Mouse (Mus musculus) retina, adult 2 months (tissue): ENCODE data around the gene Olfr744.
"Not testable (repeated sequence)": the region's sequence is repeated elsewhere in the genome, so short reads cannot be mapped to it uniquely, and the experiment has no call there.

Experiments used
- DNase-seq: peaks from one replicate; pipeline ENCODE4 v3.0.0-alpha.2; 2012; ENCODE audit warnings: low read depth, low spot score

Gene Olfr744

DNA sequence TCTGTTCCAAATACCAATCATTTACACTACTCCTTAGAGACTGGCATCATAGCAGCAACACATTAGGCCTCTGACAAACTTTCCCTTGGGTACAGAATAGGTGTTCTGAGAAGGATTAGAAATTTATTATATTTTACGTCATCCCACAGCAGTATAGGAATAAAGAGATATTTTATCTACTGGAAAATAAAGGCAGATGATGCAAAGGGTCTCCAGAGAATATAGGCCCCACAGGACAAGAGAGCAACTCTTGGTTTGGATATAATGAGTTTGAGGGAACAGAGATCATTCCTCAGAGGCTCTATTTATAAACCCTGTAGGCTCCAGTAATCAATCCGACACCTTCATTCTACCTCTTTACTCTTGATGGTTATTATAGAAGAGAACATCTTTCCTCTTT lies at the start of gene Olfr744:
Gene Olfr744, plus strand, starts transcription at position 301 of the 400 bp plus-strand sequence.
- DNase-seq, result no peak

DNA sequence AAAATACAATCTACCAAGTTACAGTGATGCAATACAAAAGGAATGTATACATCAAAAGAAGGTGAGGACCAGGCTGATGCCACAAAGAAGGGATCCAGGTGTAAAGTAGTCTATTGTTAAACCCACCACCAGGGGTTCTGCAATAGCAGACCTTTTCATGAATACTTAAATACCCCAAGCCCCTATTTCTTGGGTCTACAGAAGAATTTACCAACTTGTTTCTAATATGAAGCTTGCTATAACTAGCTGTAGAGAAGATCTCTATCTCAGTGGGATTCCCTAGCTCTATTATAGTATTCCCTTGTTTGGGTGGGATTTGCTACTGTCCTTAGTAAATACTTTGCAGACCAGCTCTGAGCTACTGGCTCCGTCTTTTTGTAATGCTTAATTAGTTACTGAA lies 41.6 kb upstream of the Olfr744 start:
- DNase-seq, result not testable (repeated sequence)

DNA sequence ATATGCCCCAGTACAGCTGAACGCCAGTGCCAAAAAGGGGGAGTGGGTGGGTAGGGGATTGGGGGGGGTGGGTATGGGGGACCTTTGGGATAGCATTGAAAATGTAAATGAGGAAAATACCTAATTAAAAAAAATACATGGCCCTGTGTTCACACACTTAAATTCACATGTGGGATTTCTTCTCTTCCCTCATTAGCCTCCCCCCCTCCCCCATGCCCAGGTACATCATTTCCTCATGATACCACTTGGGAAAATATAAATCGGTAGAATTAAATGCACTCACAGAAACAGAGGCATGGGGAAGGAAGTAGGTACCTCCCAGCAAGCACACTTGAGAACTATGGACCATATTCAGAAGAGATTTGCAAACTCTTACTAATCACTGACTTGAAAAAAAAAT lies 24.4 kb downstream of the Olfr744 start, which contains the start of gene Olfr745:
Gene Olfr745, plus strand, starts transcription at position 301 of the 400 bp plus-strand sequence.
- DNase-seq, result no peak

DNA sequence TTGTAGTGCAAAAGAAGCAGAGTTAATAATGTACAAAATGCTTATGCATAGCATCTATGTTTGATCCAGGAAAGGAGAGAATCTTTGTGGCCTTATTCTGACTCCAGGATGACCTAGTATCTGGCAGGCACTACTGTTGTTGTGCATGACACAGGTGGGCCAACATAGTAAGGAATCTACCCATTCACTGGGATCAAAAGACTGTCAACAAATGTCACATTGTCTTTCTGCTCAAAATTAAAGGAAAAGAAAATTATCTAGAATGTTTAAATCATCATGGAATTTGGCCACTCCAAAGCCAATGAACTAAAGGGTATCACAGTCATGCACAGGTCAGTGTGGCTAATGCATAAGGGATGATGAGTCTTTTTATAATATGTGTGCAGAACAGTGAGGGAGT lies 32.1 kb downstream of the Olfr744 start, which contains the start of gene Olfr746:
Gene Olfr746, plus strand, starts transcription at position 301 of the 400 bp plus-strand sequence.
- no peak for DNase-seq
